Mouse (Mus musculus) ES-Bruce4 (cell line): ENCODE measurements at regions not wholly inside any gene's neighbourhood (a gene's known extent, or its start where the extent isn't known, plus 50 kb on each side); places are given as distances from the start of the nearest gene placed in this dataset.

Experiments used
- CTCF ChIP-seq: IDR thresholded peaks from one replicate; pipeline ENCODE4 v1.8.1; 2011; ENCODE audit warnings: low read depth, low read length
- EP300 ChIP-seq: IDR thresholded peaks from 2 replicates; pipeline ENCODE4 v1.6.1; 2011; ENCODE audit warnings: low read depth, low read length; ENCODE audit not compliant: insufficient read depth
- POLR2A ChIP-seq: IDR thresholded peaks from one replicate; pipeline ENCODE4 v1.8.1; 2011; ENCODE audit warnings: low read length; ENCODE audit not compliant: insufficient read depth

DNA sequence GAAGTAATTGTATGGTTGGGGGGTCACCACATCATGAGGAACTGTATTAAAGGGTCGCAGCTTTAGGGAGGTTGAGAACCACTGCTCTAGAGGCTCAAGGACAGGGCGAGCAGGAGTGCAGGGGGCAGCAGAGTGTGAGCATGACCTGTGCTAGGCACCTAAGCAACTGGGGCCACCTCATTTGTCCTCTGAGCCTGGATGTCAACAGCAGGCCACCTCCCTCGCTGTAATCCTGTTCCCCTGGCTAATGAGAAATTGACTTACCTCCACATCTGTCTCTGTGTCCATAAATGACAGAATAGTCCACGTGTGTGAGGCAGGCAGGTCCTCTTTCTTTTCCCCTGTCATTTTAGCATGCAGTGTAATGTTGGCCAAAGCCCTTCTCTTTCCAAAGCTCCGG lies 192.7 kb upstream of the Rreb1 start:
- no peak for TF ChIP-seq POLR2A
- no peak for TF ChIP-seq CTCF
- TF ChIP-seq EP300: no peak
